Mouse (Mus musculus): ENCODE measurements around the gene Napsa.

Napsa gene
- long read RNA-seq, experiment 1, transcript Napsa-201 (9 exons, 1,560 nt), result major isoform, 5 of 6 reads
- long read RNA-seq, experiment 1, partial matches to known transcripts, result 1 of 6 reads
- long read RNA-seq, experiment 1, other reads (novel, unspliced or antisense), result 0 of 6 reads
- long read RNA-seq, experiment 2, result 0 reads

- intact Hi-C loops (cut with DNase I), result no loop called here
Measured at GRCm38 (mm10) chr7:44572213-44572701, at the start of gene Napsa. Gene Napsa (plus strand): TSS chr7:44572380.

DNA sequence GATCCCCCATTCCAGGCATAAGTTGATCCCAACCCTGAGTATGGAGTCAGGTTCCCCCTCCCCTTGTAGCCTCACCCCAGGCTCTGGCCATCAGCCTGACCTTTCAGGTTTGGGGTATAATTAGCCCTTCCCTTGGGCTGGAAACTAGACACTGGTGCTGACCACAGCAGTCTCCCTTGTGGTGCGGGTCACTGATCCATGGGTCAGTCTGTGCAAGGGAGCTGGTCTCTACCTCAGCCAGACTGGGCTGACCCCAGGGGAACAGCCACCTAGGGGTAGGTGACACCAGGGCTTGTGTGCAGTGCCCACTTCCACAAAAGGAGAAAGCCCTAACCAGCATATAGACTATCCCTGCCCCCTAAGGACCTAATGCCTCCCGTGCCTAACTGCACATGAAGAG lies 49.1 kb upstream of the Napsa start:
- intact Hi-C loops (cut with DNase I), result loop anchor here (5.0 to 10.0 kb wide), 2 partner anchors 39 to 132 kb away; no protein-coding TSS in a partner anchor

DNA sequence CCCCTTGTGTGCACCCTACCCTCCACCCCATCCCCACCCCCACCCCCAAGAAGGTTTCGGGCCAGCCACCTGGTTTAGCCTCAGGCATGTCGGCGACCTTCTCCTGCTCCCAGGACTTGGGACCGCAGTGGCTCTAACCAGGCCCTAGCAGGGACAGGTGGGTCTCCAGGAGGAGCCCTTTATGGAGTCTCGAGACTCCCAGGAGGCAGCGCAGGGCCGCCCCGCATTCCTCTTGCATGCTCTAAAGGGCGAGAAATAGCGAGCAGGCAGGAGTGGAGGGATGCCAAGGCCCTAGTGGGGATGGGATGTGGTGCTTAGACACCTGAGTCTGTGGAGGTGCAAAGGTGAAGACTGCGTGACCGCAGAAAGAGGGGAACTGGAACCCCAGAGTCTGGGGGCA lies 47.7 kb upstream of the Napsa start, which contains the start of gene Mybpc2:
Mybpc2 (minus strand) TSS at position 155 of the 400 bp plus-strand sequence.
- intact Hi-C loops (cut with DNase I), result loop anchor here (5.0 to 10.0 kb wide), 2 partner anchors 38 to 130 kb away; no protein-coding TSS in a partner anchor

GRCm38 (mm10) chr7:44525126-44525832 lies 46.9 kb upstream of the Napsa start:
- intact Hi-C loops (cut with DNase I), result loop anchor here (10.0 kb wide), 1 partner anchor 130 kb away; no protein-coding TSS in a partner anchor

DNA sequence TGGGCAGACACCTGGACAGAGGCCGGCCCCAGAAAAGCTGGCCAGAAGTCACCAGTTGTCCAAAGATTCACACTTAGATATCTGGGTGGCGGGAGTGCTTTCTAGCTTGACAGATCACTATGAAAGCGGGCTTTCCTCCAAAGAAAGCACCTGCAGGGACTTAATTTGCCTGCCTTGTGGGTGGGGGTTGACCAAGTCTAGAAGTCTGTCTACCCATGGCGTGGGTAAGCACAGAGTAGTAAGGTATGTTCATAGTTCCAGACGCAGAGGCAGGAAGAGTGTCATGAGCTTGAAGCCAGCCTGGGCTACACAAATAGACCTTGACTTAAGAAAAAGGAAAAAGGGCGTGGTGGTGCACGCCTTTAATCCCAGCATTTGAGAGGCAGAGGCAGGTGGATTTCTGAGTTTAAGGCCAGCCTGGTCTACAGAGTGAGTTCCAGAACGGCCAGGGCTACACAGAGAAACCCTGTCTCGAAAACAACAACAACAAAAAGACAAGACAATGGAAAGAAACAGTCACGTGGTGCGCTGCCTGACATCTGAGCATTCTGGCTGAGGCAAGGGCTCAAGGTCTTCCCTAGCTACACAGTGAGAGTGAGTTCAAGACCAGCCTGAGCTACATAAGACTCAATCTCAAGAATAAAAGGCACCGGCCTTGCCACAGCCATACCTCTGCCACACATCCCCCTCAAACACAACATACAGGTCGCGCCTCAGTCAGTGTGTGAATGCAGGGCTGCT lies 45.6 kb upstream of the Napsa start:
- intact Hi-C loops (cut with DNase I), result loop anchor here (10.0 kb wide), 1 partner anchor 128 kb away; no protein-coding TSS in a partner anchor

DNA sequence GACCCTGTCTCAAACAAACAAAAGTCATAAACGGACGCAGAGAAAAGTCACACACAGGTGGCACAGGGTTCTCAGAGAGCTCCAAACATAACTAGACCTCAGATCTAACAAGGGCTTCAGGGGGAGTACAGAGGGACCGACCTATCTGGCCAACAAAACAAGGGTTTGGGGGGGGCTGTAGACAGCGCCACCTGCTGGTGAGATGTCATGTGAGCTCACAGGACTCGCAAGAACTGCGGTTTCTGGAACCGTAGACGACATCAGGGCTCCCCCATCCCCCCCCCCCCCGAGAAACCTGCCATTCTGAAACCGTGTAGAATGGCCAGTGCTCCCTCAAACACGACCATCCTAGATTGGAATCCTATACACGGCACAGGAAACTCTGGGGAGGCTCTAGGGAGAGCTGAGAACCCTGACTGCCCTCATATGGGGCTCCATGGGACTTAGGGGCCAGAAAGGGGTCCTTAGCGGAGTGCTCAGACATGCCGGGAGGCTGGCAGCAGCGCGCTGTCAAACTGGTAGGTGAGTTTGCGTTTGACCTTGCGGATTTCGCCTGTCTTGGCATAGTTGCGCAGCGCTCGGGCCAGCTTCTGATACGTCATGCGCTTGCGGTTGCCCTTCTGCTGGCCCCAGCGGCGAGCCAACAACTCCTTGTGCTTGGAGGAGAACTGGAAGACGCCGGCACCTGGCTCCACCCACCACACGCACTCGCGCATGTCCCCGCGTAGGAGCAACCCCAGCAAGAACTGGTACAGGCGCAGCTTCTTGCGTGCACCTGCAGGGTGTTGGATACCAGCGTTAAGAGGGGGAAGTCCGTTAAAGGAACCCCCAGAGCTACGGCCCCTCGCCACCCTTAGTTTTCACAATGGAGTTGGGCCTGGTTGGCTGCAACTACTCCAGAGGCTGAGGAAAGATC lies 44.4 kb upstream of the Napsa start:
- intact Hi-C loops (cut with DNase I), result loop anchor here (10.0 kb wide), 1 partner anchor 127 kb away; no protein-coding TSS in a partner anchor

DNA sequence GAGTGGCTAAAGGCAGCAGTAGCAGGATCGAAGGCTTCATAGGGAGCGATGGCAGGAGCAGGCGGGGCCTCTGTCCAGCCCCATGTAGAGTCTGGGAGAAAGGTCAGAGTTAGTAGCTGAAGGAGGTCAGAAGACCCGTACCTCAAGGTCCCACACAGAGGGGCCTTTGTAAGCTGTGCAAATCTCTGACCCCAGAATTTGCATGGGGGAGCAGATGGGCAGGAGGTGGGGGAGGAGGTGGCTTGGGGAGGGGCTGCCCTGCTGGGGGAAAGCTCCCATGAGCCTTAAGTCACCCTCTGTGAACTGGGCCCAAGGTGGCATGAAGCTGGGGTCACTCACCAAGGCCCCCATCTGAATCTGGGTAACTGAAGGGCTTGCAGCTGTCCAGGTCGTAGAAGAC lies 42.7 kb upstream of the Napsa start:
- intact Hi-C loops (cut with DNase I), result loop anchor here (10.0 kb wide), 1 partner anchor 125 kb away; no protein-coding TSS in a partner anchor

DNA sequence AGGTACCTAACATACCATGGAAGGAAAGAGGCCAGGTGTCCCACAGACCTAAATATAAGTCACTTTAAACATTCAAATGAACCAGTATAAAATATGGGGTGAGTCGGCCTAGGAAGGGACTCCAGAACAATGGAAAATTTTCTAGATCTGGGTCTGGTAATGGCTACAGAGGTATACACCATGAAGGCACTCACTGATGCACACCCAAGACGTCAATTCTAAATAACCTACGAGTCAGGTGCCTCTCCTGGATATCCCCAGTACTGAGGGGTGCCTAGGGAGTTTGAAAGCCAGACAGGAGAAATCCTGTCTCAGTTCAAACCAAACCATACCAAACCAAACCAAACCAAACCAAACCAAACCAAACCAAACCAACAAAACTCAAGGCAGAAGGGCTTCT lies 41.7 kb upstream of the Napsa start:
- intact Hi-C loops (cut with DNase I), result no loop called here

DNA sequence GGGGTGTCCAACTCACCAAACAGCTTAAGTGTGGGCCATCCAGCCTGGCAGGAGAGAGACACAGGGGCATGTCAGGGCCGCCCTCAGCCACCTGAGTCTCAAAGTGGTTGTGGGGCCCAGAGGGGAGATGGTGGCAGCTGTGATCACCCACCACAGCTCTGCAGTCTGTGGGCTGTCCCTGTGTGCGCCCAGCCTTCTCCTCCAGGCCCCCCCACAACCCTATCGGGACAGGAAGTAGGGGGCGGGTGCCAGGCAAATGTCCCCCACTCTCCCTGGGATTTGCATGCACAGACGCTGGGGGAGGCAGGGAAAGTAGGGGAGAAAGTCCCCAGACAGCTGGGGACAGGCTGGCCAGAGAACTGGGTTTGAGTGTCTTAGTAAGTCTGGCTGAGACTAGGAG lies 41.0 kb upstream of the Napsa start:
- intact Hi-C loops (cut with DNase I), result no loop called here

- intact Hi-C loops (cut with DNase I), result no loop called here
Measured at GRCm38 (mm10) chr7:44531946-44532732, 40.0 kb upstream of the Napsa start, which contains the start of gene Spib. Gene Spib (minus strand): TSS chr7:44532071.

GRCm38 (mm10) chr7:44532918-44533745 lies 39.0 kb upstream of the Napsa start:
- intact Hi-C loops (cut with DNase I), result no loop called here

GRCm38 (mm10) chr7:44533746-44534045 lies 38.5 kb upstream of the Napsa start:
- intact Hi-C loops (cut with DNase I), result no loop called here

GRCm38 (mm10) chr7:44534242-44534641 lies 37.9 kb upstream of the Napsa start:
- intact Hi-C loops (cut with DNase I), result no loop called here

DNA sequence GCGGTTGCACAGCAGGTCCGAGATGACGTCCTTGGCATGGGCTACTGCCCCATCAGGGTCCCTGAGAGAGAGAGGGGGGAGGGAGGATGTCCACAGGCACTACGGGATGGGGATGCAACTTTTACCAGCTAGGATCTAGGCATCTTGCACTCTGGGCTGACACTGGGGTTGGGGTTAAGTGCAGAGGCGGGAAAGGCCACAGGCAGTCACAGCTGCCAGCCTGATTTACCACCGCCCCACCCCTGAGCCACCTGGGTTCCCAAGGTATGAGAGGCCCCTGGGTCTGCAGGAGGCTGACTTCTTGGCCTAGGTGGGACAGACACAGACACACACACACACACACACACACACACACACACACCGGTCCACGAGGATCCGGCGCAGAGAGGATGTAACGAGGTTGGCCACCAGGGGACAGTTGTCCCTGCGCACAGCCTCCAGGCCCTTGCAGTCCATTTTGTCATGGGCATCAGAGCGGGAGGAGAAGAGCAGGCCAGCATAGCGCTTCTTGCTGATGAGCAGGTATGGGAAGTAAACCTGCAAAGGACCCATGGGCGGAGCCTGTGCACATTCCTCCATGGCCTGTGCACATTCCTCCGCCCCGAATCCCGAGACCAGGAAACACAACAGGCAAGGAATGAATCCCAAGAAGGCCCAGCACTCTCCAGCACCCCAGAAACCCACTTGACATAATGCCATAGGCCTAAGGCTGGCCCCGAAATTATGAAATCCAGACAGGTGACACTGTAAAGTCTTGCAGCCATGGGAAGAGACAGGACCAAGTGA lies 37.3 kb upstream of the Napsa start:
- intact Hi-C loops (cut with DNase I), result no loop called here

DNA sequence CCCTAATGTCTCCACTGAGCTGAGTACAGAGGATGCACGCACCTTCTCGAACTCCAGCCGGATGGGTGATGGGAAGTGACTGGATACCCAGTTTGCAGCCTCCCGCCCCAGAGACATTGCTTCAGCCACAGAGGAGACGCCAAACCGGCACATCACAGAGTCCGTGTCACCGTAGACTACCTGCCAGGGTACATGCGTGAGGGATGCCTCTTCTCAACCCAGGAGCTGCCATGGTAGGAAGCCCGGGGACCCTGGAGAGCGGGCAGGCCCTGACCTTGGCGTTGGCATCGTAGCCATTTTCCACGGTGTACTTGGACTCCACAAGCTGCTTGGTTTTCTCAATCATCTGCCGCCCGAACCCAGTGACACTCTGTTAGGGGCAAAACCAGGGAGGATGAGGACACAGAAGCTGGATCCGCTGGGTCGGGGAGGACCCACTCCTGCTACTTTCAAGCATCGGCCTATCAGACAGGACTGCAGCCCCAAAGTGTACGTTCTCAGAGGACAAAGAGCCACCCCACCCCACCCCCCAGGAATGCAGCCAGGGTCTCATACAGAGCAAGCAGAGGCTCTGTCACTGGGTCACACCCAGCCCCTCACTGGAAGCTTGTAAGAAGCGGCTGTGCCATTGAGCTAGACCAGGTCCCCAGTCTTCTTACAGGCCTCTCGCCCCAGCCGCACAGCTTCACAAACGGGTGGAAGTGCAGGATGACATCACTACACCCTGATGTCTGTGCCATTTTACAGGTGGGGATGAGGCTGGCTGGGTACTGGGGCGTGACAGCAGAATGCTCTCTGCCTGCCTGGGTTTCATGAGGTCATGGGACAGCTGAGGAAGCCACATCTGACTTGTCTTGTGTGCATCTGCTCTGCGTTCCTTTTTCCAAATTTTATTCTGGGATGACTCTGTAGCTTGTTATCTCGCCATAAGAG lies 36.3 kb upstream of the Napsa start:
- intact Hi-C loops (cut with DNase I), result no loop called here

- intact Hi-C loops (cut with DNase I), result no loop called here
Measured at GRCm38 (mm10) chr7:44536590-44536968, 35.6 kb upstream of the Napsa start.

DNA sequence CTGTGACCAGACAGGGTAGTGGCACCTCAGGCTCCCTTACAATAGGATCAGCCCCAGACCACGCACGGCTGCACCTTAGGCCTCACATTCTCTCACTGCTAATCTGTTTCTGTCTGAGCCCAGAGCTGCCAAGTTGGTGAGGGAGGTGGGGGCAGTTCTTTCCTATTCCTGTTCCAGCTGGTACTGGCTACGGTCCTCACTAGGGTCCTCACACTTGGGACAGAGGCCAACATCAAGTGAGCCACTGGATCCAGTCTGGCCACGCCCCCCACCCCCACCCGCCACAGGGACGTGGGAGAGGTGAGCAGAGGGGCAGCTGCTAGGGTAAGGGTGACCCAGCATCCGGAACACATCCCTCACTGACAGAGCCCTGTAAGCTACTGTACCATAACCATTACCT lies 35.2 kb upstream of the Napsa start:
- intact Hi-C loops (cut with DNase I), result no loop called here
